Mouse (Mus musculus): ENCODE results near the gene Camk2g. TPM values are rescaled to one million over a fixed set of nuclear protein-coding genes. Genes with fewer than 3 reads are reported as not detected.

The Camk2g gene
- total and polyA plus RNA-seq, 2 experiments from 2014 or later, result 204 to 291 TPM

GRCm38 (mm10) chr14:20809820-20810219, 15.9 kb upstream of the Camk2g start:
- Histone ChIP-seq H3K4me2 (ENCODE audit: low read depth, low read length) (no peak overlapping the region), H3K4me1 (ENCODE audit: insufficient read depth, low read length) (no peaks in the 10 kb centered on the region; the same call in 1 of the 2 replicates), H3K9ac (replicated peaks; ENCODE audit: low read length) (no peak overlapping the region), H3K27me3 (ENCODE audit: insufficient read depth, low read length) (no peaks in the 10 kb centered on the region), H3K4me3 (ENCODE audit: low read length) (no peak overlapping the region), H3K36me3 (ENCODE audit: insufficient read depth, low read length) (no peaks in the 10 kb centered on the region), H3K9me3 (ENCODE audit: low read length) (no peaks in the 10 kb centered on the region), H3K27ac (no peak overlapping the region)
- ATAC-seq (no peak), DNase-seq (ENCODE audit: low spot score) (no peak)
- no peak for TF ChIP-seq CTCF (IDR thresholded peaks at IDR 0.05; ENCODE audit: low read depth)

GRCm38 (mm10) chr14:20809349-20809748, 15.5 kb upstream of the Camk2g start:
- no peak for ATAC-seq
- WGBS, result 89% methylated on average over 4 of the region's 4 CpGs

GRCm38 (mm10) chr14:20806116-20806840, 12.4 kb upstream of the Camk2g start:
- H3K27ac ChIP-seq, result no peak overlapping the region
- 74% methylated on average over 14 of the region's 14 CpGs for WGBS
- no peaks in the 10 kb centered on the region for H3K36me3 ChIP-seq (ENCODE audit: insufficient read depth, low read length)
- H3K27me3 ChIP-seq (ENCODE audit: insufficient read depth, low read length), result no peaks in the 10 kb centered on the region
- no peak overlapping the region for H3K4me3 ChIP-seq (ENCODE audit: low read length)
- no peaks in the 10 kb centered on the region for H3K9me3 ChIP-seq (ENCODE audit: low read length)
- no peak for TF ChIP-seq CTCF (IDR thresholded peaks at IDR 0.05; ENCODE audit: low read depth)
- DNase-seq (ENCODE audit: low spot score) (no peak), ATAC-seq (no peak)
- no peaks in the 10 kb centered on the region; the same call in 1 of the 2 replicates for H3K4me1 ChIP-seq (ENCODE audit: insufficient read depth, low read length)
- H3K9ac ChIP-seq (replicated peaks; ENCODE audit: low read length), result no peak overlapping the region
- no peak overlapping the region for H3K4me2 ChIP-seq (ENCODE audit: low read depth, low read length)

More at GRCm38 (mm10) chr14:20809349-20809748, 15.5 kb upstream of the Camk2g start:
- no peaks in the 10 kb centered on the region for H3K36me3 ChIP-seq (ENCODE audit: insufficient read depth, low read length)
- H3K4me1 ChIP-seq (ENCODE audit: insufficient read depth, low read length), result no peaks in the 10 kb centered on the region; the same call in 1 of the 2 replicates
- H3K4me2 ChIP-seq (ENCODE audit: low read depth, low read length), result no peak overlapping the region
- H3K27me3 ChIP-seq (ENCODE audit: insufficient read depth, low read length), result no peaks in the 10 kb centered on the region
- H3K27ac ChIP-seq, result no peak overlapping the region
- no peak overlapping the region for H3K4me3 ChIP-seq (ENCODE audit: low read length)
- H3K9me3 ChIP-seq (ENCODE audit: low read length), result no peaks in the 10 kb centered on the region
- no peak for DNase-seq (ENCODE audit: low spot score)
- H3K9ac ChIP-seq (replicated peaks; ENCODE audit: low read length), result no peak overlapping the region
- TF ChIP-seq CTCF (IDR thresholded peaks at IDR 0.05; ENCODE audit: low read depth), result no peak

GRCm38 (mm10) chr14:20804964-20805672, 11.2 kb upstream of the Camk2g start:
- Histone ChIP-seq H3K4me1 (ENCODE audit: insufficient read depth, low read length) (no peaks in the 10 kb centered on the region; the same call in 1 of the 2 replicates), H3K27ac (no peak overlapping the region), H3K4me3 (ENCODE audit: low read length) (no peak overlapping the region), H3K9me3 (ENCODE audit: low read length) (no peaks in the 10 kb centered on the region), H3K4me2 (ENCODE audit: low read depth, low read length) (no peak overlapping the region), H3K27me3 (ENCODE audit: insufficient read depth, low read length) (no peaks in the 10 kb centered on the region), H3K36me3 (ENCODE audit: insufficient read depth, low read length) (no peaks in the 10 kb centered on the region), H3K9ac (replicated peaks; ENCODE audit: low read length) (no peak overlapping the region)
- peak; percentile 79 for DNase-seq (ENCODE audit: low spot score)
- no peak for TF ChIP-seq CTCF (IDR thresholded peaks at IDR 0.05; ENCODE audit: low read depth)
- 36% methylated on average over 9 of the region's 9 CpGs for WGBS
- ATAC-seq, result peak; percentile 86

- Histone ChIP-seq H3K27me3 (ENCODE audit: insufficient read depth, low read length) (no peaks in the 10 kb centered on the region), H3K9ac (replicated peaks; ENCODE audit: low read length) (no peak overlapping the region), H3K4me2 (ENCODE audit: low read depth, low read length) (no peak overlapping the region), H3K9me3 (ENCODE audit: low read length) (no peaks in the 10 kb centered on the region), H3K4me1 (ENCODE audit: insufficient read depth, low read length) (no peaks in the 10 kb centered on the region; the same call in 1 of the 2 replicates), H3K4me3 (ENCODE audit: low read length) (no peak overlapping the region), H3K27ac (no peak overlapping the region), H3K36me3 (ENCODE audit: insufficient read depth, low read length) (no peaks in the 10 kb centered on the region)
- TF ChIP-seq CTCF (IDR thresholded peaks at IDR 0.05; ENCODE audit: low read depth), result no peak
- WGBS, result 79% methylated on average over 5 of the region's 5 CpGs
- DNase-seq (ENCODE audit: low spot score) (no peak), ATAC-seq (no peak)
These were observed 10.6 kb upstream of the Camk2g start for GRCm38 (mm10) chr14:20804481-20804880.

- Histone ChIP-seq H3K27ac (no peak overlapping the region), H3K4me1 (ENCODE audit: insufficient read depth, low read length) (no peaks in the 10 kb centered on the region; the same call in 1 of the 2 replicates), H3K36me3 (ENCODE audit: insufficient read depth, low read length) (no peaks in the 10 kb centered on the region), H3K27me3 (ENCODE audit: insufficient read depth, low read length) (no peaks in the 10 kb centered on the region), H3K4me2 (ENCODE audit: low read depth, low read length) (no peak overlapping the region), H3K9me3 (ENCODE audit: low read length) (no peaks in the 10 kb centered on the region), H3K9ac (replicated peaks; ENCODE audit: low read length) (no peak overlapping the region), H3K4me3 (ENCODE audit: low read length) (no peak overlapping the region)
- peak; percentile 94 for TF ChIP-seq CTCF (IDR thresholded peaks at IDR 0.05; ENCODE audit: low read depth)
- DNase-seq (ENCODE audit: low spot score) (peak; percentile 88), ATAC-seq (peak; percentile 84)
- 7% methylated on average over 7 of the region's 7 CpGs for WGBS
These were observed 9.7 kb upstream of the Camk2g start for GRCm38 (mm10) chr14:20803606-20803938.
